Mouse (Mus musculus): ENCODE results near the gene Chaf1a. TPM values are rescaled to one million over a fixed set of nuclear protein-coding genes. Genes with fewer than 3 reads are reported as not detected.

Chaf1a gene
- total and polyA plus RNA-seq, 2 experiments from 2014 or later = 2.7 to 2.8 TPM

- no peak overlapping the region for H3K4me2 ChIP-seq (ENCODE audit: low read depth, low read length, poor library complexity, severe bottlenecking)
- no peak overlapping the region for H3K4me3 ChIP-seq (ENCODE audit: low read depth, low read length)
- 0 out of 2 replicates have a peak, but pooled peaks cover 2% of the 10 kb centered on the region for H3K4me1 ChIP-seq (ENCODE audit: insufficient read depth, low read length)
- no peak overlapping the region for H3K27ac ChIP-seq (ENCODE audit: low read depth, low read length)
- TF ChIP-seq CTCF (IDR thresholded peaks at IDR 0.05) = no peak
- no peak overlapping the region for H3K9ac ChIP-seq (replicated peaks; ENCODE audit: low read length, poor library complexity, severe bottlenecking)
- WGBS = 92% methylated on average over 5 of the region's 5 CpGs
- ATAC-seq (ENCODE audit: low FRiP score) (no peak), DNase-seq (ENCODE audit: low spot score) (no peak)
- H3K9me3 ChIP-seq (ENCODE audit: low read length) = no peaks in the 10 kb centered on the region
- H3K27me3 ChIP-seq (ENCODE audit: insufficient read depth, low read length) = no peaks in the 10 kb centered on the region
- H3K36me3 ChIP-seq (ENCODE audit: insufficient read depth, low read length) = peaks cover 18% of the 10 kb centered on the region
Observed at GRCm38 (mm10) chr17:56027801-56028441, 12.3 kb upstream of the Chaf1a start.

GRCm38 (mm10) chr17:56030238-56030870, 9.9 kb upstream of the Chaf1a start:
- DNase-seq (ENCODE audit: low spot score) (no peak), ATAC-seq (ENCODE audit: low FRiP score) (no peak)
- no peak for TF ChIP-seq CTCF (IDR thresholded peaks at IDR 0.05)
- Histone ChIP-seq H3K4me2 (ENCODE audit: low read depth, low read length, poor library complexity, severe bottlenecking) (no peak overlapping the region), H3K9me3 (ENCODE audit: low read length) (no peaks in the 10 kb centered on the region), H3K4me3 (ENCODE audit: low read depth, low read length) (no peak overlapping the region), H3K36me3 (ENCODE audit: insufficient read depth, low read length) (peaks cover 24% of the 10 kb centered on the region), H3K27ac (ENCODE audit: low read depth, low read length) (no peak overlapping the region), H3K4me1 (ENCODE audit: insufficient read depth, low read length) (peaks cover 2% of the 10 kb centered on the region; the same call in 1 of the 2 replicates), H3K9ac (replicated peaks; ENCODE audit: low read length, poor library complexity, severe bottlenecking) (no peak overlapping the region), H3K27me3 (ENCODE audit: insufficient read depth, low read length) (no peaks in the 10 kb centered on the region)
- WGBS = 83% methylated on average over 9 of the region's 9 CpGs

- Histone ChIP-seq H3K4me2 (ENCODE audit: low read depth, low read length, poor library complexity, severe bottlenecking) (no peak overlapping the region), H3K9me3 (ENCODE audit: low read length) (no peaks in the 10 kb centered on the region), H3K27ac (ENCODE audit: low read depth, low read length) (no peak overlapping the region), H3K4me1 (ENCODE audit: insufficient read depth, low read length) (peaks cover 2% of the 10 kb centered on the region; the same call in 1 of the 2 replicates), H3K9ac (replicated peaks; ENCODE audit: low read length, poor library complexity, severe bottlenecking) (no peak overlapping the region), H3K27me3 (ENCODE audit: insufficient read depth, low read length) (no peaks in the 10 kb centered on the region), H3K36me3 (ENCODE audit: insufficient read depth, low read length) (peaks cover 22% of the 10 kb centered on the region), H3K4me3 (ENCODE audit: low read depth, low read length) (no peak overlapping the region)
- ATAC-seq (ENCODE audit: low FRiP score) (no peak), DNase-seq (ENCODE audit: low spot score) (no peak)
- TF ChIP-seq CTCF (IDR thresholded peaks at IDR 0.05) = peak; percentile 23; the same call in 1 of the 2 replicates
- WGBS = 62% methylated on average over 5 of the region's 5 CpGs
Observed at GRCm38 (mm10) chr17:56030919-56031318, 9.3 kb upstream of the Chaf1a start.

GRCm38 (mm10) chr17:56031431-56031830, 8.8 kb upstream of the Chaf1a start:
- no peak overlapping the region for H3K9ac ChIP-seq (replicated peaks; ENCODE audit: low read length, poor library complexity, severe bottlenecking)
- TF ChIP-seq CTCF (IDR thresholded peaks at IDR 0.05) = no peak
- no peak for ATAC-seq (ENCODE audit: low FRiP score)
- H3K36me3 ChIP-seq (ENCODE audit: insufficient read depth, low read length) = peaks cover 21% of the 10 kb centered on the region
- H3K27ac ChIP-seq (ENCODE audit: low read depth, low read length) = no peak overlapping the region
- WGBS = 94% methylated on average over 7 of the region's 7 CpGs
- H3K27me3 ChIP-seq (ENCODE audit: insufficient read depth, low read length) = no peaks in the 10 kb centered on the region
- no peak overlapping the region for H3K4me2 ChIP-seq (ENCODE audit: low read depth, low read length, poor library complexity, severe bottlenecking)
- H3K4me1 ChIP-seq (ENCODE audit: insufficient read depth, low read length) = peaks cover 2% of the 10 kb centered on the region; the same call in 1 of the 2 replicates
- H3K9me3 ChIP-seq (ENCODE audit: low read length) = no peaks in the 10 kb centered on the region
- no peak overlapping the region for H3K4me3 ChIP-seq (ENCODE audit: low read depth, low read length)
- no peak for DNase-seq (ENCODE audit: low spot score)

- Histone ChIP-seq H3K27ac (ENCODE audit: low read depth, low read length) (no peak overlapping the region), H3K4me2 (ENCODE audit: low read depth, low read length, poor library complexity, severe bottlenecking) (no peak overlapping the region), H3K9ac (replicated peaks; ENCODE audit: low read length, poor library complexity, severe bottlenecking) (no peak overlapping the region), H3K27me3 (ENCODE audit: insufficient read depth, low read length) (no peaks in the 10 kb centered on the region), H3K4me3 (ENCODE audit: low read depth, low read length) (no peak overlapping the region), H3K9me3 (ENCODE audit: low read length) (no peaks in the 10 kb centered on the region), H3K36me3 (ENCODE audit: insufficient read depth, low read length) (peaks cover 21% of the 10 kb centered on the region), H3K4me1 (ENCODE audit: insufficient read depth, low read length) (peaks cover 2% of the 10 kb centered on the region; the same call in 1 of the 2 replicates)
- no peak for ATAC-seq (ENCODE audit: low FRiP score)
- WGBS = 73% methylated on average over 6 of the region's 6 CpGs
- DNase-seq (ENCODE audit: low spot score) = no peak
- TF ChIP-seq CTCF (IDR thresholded peaks at IDR 0.05) = no peak
Observed at GRCm38 (mm10) chr17:56032127-56032733, 8.0 kb upstream of the Chaf1a start.

GRCm38 (mm10) chr17:56032831-56033230, 7.4 kb upstream of the Chaf1a start:
- Histone ChIP-seq H3K9me3 (ENCODE audit: low read length) (no peaks in the 10 kb centered on the region), H3K27ac (ENCODE audit: low read depth, low read length) (no peak overlapping the region), H3K36me3 (ENCODE audit: insufficient read depth, low read length) (peaks cover 21% of the 10 kb centered on the region), H3K9ac (replicated peaks; ENCODE audit: low read length, poor library complexity, severe bottlenecking) (peak overlapping the region; percentile 33; the same call in 1 of the 2 replicates), H3K27me3 (ENCODE audit: insufficient read depth, low read length) (no peaks in the 10 kb centered on the region), H3K4me1 (ENCODE audit: insufficient read depth, low read length) (peaks cover 2% of the 10 kb centered on the region; the same call in 1 of the 2 replicates), H3K4me2 (ENCODE audit: low read depth, low read length, poor library complexity, severe bottlenecking) (no peak overlapping the region), H3K4me3 (ENCODE audit: low read depth, low read length) (no peak overlapping the region)
- TF ChIP-seq CTCF (IDR thresholded peaks at IDR 0.05) = no peak
- 76% methylated on average over 7 of the region's 7 CpGs for WGBS
- ATAC-seq (ENCODE audit: low FRiP score) (no peak), DNase-seq (ENCODE audit: low spot score) (no peak)
